Mouse (Mus musculus) cortical plate, adult 2 months (tissue): Measurements from ENCODE around the gene Map3k10.

Experiments
- CTCF ChIP-seq: fragments of 200-500 bp; IDR thresholded peaks from 2 replicates; pipeline ENCODE4 v1.5.1; 2011; ENCODE audit warnings: mild to moderate bottlenecking, control low read depth, low read length; ENCODE audit not compliant: insufficient read depth; ENCODE audit errors: extremely low read depth
- POLR2A ChIP-seq: fragments of 200-500 bp; IDR thresholded peaks from 2 replicates; pipeline ENCODE4 v1.6.1; 2011; ENCODE audit warnings: mild to moderate bottlenecking, low read length, control low read depth; ENCODE audit not compliant: insufficient read depth; ENCODE audit errors: extremely low read depth

DNA sequence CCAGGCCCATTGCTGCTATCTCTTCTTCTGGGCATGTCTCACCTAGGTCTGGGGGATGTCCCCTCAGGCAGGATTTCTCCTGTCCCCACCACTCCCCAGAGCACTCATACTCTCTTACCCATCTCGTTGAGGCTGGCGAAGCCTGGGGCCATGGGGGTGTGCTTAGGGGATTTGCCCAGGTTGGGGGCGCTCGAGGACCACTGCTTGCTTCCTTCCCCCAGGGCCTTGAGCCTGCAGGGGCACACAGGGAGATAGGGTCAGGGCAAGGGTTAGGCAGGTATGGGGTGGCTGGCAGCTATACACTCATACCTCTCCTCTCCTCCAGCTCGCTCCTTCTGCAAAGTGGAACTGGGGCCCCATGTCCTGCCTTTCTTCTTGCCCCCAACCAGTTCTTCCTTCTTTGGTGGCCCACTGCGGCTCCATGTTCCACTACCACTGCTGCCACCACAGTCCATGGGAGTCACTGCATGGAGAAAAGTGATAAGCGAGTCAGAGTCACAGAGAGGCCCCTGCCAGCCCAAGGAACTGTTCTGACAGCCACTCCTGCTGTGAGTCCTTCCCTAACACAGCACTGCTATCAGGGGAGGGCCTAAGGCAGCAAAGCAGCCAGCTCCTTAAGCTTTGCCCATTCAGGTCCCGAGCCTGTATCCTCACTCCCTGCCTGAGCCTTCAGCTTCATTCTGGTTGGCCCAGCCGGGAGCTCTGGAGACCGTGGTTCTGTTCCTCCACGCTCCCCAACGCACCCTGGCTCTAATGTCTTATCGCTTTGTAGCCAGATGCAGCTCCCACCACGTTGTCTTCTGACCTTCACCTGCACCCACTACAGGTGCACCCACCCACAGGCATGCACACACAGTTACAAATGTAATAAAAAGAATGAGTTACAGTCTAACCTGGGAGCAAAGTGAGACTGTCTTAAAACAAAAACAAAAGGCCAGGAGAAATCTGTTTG, 15.4 kb downstream of the Map3k10 start:
- peak; percentile 9; the same call in 1 of the 2 replicates for TF ChIP-seq CTCF
- TF ChIP-seq POLR2A = peak; percentile 43; the same call in 1 of the 2 replicates
